Mouse (Mus musculus): ENCODE measurements at regions not wholly inside any gene's neighbourhood (a gene's known extent, or its start where the extent isn't known, plus 50 kb on each side); places are given as distances from the start of the nearest gene placed in this dataset.

GRCm38 (mm10) chr16:30163303-30163702 is 99.1 kb downstream of the Hes1 start:
- DNase-seq, result peak; percentile 65

GRCm38 (mm10) chr16:30165667-30166180 is 101.5 kb downstream of the Hes1 start:
- no peak for DNase-seq

- peak; percentile 30 for DNase-seq
These were observed 95.8 kb downstream of the Cpn2 start for GRCm38 (mm10) chr16:30171381-30172079.

GRCm38 (mm10) chr16:30172136-30172731 is 95.1 kb downstream of the Cpn2 start:
- no peak for DNase-seq

- DNase-seq, result no peak
These were observed 94.5 kb downstream of the Cpn2 start for GRCm38 (mm10) chr16:30172798-30173202.

GRCm38 (mm10) chr16:30173953-30174874 is 93.1 kb downstream of the Cpn2 start:
- DNase-seq, result peak; percentile 57

- DNase-seq, result no peak
These were observed 91.0 kb downstream of the Cpn2 start for GRCm38 (mm10) chr16:30176306-30176705.

GRCm38 (mm10) chr16:30177769-30178168 is 89.5 kb downstream of the Cpn2 start:
- DNase-seq, result no peak

GRCm38 (mm10) chr16:30178596-30178995 is 88.7 kb downstream of the Cpn2 start:
- DNase-seq, result no peak

- no peak for DNase-seq
These were observed 87.8 kb downstream of the Cpn2 start for GRCm38 (mm10) chr16:30179504-30179976.

- no peak for DNase-seq
These were observed 86.2 kb downstream of the Cpn2 start for GRCm38 (mm10) chr16:30181116-30181515.

- peak; percentile 78 for DNase-seq
These were observed 82.6 kb downstream of the Cpn2 start for GRCm38 (mm10) chr16:30184591-30185265.

- no peak for DNase-seq
These were observed 81.6 kb downstream of the Cpn2 start for GRCm38 (mm10) chr16:30185707-30186106.

GRCm38 (mm10) chr16:30186201-30186700 is 81.0 kb downstream of the Cpn2 start:
- DNase-seq, result peak; percentile 63

- DNase-seq, result peak; percentile 60
These were observed 80.5 kb downstream of the Cpn2 start for GRCm38 (mm10) chr16:30186701-30187270.

GRCm38 (mm10) chr16:30187400-30187799 is 79.9 kb downstream of the Cpn2 start:
- no peak for DNase-seq

- peak; percentile 100 for DNase-seq
These were observed 79.3 kb downstream of the Cpn2 start for GRCm38 (mm10) chr16:30187907-30188414.

GRCm38 (mm10) chr16:30188769-30189430 is 78.4 kb downstream of the Cpn2 start:
- peak; percentile 97 for DNase-seq

- no peak for DNase-seq
These were observed 76.9 kb downstream of the Cpn2 start for GRCm38 (mm10) chr16:30190351-30190750.

GRCm38 (mm10) chr16:30190935-30191514 is 76.3 kb downstream of the Cpn2 start:
- no peak for DNase-seq
